Mouse (Mus musculus) liver, adult (tissue): ENCODE measurements around the gene Dpm1.

Source experiments
- GATA4 ChIP-seq: IDR thresholded peaks from 2 replicates; pipeline ENCODE4 v1.6.1; 2014; ENCODE audit warnings: mild to moderate bottlenecking, low read length; ENCODE audit not compliant: insufficient replicate concordance

Gene Dpm1

DNA sequence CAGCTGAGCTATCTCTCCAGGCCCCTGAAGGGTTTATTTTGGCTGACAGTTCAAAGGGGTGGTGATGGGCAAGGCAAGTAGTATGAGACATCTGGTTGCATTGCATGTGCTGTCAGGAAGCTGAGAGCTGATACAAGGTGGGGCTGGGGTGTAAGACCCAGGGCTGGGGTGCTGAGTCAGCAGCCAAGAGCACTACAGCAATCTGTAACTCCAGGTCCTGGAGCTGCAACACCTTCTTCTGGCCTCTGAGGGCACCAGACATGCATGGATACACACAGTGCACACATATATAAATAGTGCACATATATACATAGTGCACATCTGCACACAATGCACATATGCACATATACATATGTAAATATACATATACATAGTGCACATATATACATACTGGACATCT, 12.4 kb upstream of the Dpm1 start:
- no peak for TF ChIP-seq GATA4

DNA sequence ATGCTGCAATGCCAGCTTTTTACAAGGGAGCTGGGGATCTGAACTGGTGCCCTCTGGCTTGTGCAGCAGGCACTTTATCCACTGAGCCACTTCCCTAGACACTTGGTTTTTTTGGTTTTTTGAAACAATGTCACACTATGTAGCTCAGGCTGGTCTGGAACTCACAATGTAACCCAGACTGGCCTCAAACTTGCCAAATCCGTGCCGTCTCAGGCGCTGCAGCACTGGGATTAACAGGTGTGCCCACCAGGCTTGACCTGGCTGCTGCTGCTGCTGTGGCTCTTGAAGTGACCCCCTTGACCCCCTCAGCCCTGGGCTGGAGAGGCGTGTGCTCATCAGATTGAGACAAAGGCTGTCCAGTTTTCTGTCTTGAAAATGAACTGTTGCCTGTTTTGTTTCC, 7.9 kb upstream of the Dpm1 start:
- TF ChIP-seq GATA4: no peak

DNA sequence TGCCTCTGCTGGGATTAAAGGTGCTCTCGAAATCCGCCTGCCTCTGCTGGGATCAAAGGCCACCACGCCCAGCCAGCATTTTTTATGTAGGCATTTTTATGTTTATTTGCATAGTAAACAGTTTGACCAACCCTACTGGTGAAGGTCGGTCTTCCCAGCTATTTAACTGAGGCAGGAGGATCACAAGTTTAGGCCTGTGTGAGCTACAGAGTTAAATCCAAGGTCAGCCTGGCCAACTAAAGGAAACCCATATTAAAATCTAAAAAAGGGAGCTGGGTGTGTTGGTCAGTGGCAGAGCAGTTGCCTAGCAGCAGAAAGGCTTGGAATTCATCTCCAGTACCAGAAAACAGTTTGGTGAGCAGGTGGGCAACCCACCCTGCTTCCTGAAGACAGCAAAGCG, 2.9 kb upstream of the Dpm1 start:
- no peak for TF ChIP-seq GATA4

DNA sequence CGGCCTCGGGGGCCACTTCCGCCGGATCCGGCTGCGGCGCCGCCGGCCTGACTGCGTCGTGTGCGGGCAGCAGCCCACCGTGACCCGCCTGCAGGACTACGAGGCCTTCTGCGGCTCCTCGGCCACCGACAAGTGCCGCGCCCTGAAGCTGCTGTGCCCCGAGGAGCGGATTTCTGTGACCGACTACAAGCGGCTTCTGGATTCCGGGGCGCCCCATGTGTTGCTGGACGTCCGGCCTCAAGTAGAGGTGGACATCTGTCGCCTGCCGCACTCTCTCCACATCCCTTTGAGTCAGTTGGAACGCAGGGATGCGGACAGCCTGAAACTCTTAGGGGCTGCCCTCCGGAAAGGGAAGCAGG, 1.1 kb upstream of the Dpm1 start:
- no peak for TF ChIP-seq GATA4

DNA sequence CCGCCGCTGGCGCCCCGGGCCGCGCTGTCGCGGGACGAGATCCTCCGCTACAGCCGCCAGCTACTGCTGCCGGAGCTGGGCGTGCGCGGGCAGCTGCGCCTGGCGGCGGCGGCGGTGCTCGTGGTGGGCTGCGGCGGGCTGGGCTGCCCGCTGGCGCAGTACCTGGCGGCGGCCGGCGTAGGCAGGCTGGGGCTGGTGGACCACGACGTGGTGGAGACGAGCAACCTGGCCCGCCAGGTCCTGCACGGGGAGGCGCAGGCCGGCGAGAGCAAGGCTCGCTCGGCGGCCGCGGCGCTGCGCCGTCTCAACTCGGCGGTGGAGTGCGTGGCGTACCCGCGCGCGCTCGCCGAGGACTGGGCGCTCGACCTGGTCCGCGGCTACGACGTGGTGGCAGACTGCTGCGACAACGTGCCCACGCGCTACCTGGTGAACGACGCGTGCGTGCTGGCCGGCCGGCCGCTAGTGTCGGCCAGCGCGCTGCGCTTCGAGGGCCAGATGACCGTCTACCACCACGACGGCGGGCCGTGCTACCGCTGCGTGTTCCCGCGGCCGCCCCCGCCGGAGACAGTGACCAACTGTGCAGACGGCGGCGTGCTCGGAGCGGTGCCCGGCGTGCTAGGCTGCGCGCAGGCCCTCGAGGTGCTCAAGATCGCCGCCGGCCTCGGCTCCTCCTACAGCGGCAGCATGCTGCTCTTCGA, 531 bp upstream of the Dpm1 start:
- TF ChIP-seq GATA4: no peak

DNA sequence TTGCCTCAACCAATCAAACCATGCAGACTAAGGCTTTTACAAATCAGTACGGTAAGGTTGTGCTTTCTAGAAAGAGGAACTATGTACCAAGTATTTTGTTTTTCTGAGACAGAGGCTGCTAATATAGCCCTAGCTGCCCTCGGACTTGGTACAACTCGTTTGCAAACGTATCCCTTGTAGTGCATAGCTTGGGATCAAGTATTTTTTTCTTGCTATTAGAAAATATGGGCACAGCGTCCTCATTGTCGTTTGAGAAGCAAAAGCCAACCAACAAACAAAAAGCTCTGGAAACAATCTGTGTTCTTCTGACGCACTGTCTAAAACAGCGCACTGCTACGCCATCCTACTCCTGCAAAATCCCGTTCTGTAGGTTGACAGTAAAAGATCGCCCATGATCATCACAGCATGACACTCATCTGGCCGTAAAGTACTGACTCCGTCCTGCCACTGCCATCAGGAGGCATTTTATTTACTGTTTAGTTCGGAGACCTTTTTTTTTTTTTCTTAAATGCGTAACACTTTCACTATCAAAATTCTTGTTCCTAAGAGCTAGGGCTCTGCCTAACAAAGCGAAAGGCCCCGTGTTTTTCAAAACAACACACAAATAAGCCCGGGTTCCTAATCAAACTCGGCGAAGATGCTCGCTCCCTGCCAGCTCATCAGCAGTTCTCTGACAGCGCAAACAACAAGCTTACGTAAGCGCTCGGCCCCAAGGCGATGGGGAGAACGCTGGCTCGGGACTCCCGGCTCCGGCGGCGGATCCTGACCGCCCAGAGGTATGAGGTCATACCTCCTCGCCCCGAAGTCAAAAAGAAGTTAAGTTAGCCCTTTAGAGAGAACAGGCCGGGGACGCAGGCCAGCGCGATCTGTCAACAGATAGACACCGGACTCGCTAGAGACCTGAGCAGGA, 1.0 kb downstream of the Dpm1 start:
- no peak for TF ChIP-seq GATA4

DNA sequence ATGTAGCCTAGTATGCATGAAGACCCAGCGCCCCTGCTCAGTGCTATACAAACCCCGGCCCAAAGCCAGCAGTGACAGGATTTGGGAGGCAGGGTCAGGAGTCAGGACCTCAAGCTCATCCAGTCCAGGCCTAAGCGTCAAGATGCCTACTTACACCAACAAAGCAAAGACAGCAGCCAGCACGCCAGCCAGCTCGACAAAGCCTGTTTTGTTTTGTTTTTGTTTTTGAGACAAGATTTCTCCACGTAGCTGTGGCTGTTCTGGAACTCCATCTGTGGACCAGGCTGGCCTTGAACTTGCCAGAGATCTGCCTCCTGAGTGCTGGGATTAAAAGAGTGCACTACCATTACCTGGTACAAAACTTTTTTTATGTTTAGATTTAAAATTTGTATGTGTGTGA, 7.1 kb downstream of the Dpm1 start:
- no peak for TF ChIP-seq GATA4

DNA sequence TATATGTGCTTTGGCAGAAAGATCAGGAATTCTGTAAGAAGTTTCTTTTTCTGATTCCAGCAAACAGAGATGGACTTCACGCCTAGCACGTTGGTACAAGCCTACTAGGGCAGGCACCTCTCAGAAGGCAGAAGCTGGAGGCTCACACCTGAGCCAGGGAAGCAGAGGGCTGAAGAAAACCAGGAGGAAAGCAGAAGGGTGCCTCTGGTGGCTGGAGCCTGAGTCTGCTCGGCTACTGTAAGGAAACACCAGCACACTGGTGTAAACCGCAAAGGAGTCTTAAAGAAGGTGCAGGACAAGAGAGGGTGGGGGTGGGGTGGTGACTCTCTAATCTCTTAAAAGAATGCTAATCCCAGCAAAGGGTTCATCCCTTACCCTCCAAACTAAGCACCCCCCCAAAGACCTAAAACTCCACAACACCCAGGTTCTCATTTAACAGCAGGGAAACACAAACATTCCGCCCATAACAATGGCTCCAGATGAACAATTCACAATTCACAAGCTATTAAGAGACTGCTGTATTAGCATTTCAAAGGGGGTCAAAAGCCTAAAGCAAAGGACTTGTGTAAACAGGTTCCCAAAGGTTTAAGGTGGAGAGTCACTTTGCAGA, 16.5 kb downstream of the Dpm1 start:
- TF ChIP-seq GATA4: no peak

DNA sequence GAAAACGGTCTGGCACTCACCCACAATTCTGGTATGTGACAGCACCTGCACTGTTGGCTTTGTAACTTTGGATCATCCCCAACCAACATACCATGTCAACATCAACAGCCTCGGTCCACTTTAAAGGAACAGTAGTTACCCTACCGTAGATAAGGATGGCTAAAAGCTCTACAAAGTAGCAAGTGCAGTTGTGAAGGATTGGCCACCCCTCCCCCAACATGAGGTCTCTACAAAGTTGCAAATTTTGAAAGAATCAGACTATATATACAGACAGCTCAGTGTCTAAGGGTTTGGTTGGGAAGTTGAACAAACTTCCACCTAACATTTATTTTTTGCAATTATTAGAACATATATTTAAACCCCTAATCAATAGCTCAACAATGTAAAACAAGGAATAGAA, 22.5 kb downstream of the Dpm1 start:
- no peak for TF ChIP-seq GATA4

DNA sequence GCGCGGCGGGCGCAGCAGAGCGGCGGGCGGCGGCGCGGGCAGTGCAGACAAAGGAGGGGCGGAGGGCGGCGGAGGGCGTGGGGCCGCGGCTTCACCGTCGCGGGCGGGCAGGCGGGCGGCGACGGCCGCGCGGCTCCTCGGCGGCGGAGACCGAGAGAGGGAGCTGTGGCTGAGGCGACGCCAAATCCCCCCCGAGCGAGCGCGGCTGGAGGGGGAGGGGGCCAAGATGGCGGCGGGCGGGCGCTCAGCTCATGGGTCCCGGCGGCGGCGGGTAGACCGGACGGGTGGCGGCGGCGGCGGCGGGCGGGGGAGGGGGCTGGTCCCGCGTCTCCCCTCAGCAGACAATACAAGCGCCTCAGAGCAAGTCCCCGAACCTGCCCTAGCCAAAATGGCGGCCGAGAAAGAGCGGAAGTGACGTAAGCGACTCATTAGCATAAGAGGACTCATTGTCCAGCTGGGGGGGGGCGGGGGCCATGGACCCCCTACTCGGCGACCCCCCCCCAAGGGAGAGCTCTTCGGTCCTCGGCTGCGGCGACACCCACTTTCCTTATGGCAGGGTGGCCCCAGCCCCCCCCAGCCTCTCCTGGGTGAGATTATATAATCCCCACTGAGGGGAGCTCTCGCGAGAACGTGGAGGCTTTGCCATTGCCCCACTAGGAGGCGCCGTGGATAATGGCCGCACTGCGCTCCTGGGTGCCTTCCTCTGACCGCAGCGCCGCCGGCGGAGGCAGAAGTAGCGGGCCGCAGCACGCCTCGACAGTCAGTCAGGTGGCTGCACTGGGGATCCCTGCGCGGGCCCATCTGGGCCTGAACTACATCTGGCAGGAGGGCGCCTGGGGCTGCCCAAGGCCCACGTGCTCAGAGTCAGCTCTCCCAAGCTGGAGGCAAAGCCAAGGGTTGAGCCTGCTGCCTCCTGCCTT, 23.4 kb downstream of the Dpm1 start, which contains the start of gene Adnp:
Adnp (minus strand) TSS at position 388 of the 920 bp plus-strand sequence.
- peak; percentile 57; the same call in 1 of the 2 replicates for TF ChIP-seq GATA4

DNA sequence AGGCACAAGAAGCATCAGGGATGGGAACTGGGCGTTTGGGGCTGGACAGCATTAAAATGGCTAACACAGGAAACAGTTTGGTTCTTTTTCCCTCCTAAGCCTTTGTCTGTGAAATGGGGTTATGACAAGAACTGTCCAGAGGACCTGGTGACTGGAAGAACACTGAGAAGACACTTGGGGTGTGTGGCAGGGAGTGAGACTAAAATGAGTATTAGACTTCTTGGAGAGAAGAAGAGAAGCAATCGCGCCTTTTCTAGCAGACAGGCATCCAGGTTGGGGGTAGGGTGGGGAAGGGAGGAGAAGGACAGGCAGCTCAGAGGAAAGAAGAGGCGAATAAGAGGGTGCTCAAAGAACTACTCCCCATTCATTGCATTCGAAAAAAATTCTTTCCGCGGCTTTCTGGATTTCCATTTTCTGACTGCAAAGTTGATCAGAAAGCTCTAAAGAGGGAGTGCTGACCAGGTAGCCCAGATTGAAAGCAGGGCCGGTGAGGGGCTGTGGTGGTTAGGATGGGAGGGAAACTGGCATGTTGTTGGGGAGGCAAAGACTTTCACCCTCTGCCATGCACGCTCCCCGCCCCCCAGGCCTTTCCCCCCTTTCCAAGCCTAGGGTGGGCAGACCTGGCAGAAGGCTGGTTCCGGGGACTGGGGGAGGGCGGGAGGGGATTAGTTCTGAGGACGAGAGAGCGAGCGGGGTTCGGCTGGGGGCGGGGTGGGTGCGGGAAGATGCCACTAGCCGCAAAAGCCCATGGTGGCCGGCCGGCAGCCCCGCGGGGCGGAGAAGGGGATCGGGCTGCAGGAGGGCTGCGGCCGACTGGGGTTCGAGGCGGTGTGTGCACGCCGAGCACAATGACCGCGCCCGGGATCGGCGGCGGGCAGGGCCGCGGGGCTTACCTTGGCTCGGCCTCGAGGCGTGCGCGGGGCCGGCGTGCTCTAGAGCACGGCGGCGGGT, 24.4 kb downstream of the Dpm1 start:
- TF ChIP-seq GATA4: no peak

DNA sequence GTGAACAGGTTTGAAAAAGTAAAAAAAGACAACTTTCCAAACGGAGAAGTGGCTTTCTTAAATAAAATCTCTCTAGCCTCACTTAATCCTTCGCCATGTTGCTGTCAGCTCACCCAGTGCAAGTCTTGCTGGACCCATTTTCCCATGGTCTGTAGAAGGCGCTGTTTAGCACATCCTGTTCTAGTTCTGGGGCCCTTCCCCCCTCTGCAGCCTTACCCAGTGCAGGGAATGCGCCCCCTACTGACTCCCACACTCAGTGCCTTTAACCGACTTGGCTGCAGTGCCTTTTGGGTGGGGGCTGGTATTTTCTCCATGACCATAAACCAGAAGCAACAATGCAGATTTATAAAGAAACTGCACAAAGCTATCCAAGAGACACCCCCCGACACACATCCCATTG, 25.1 kb downstream of the Dpm1 start:
- TF ChIP-seq GATA4: no peak; the same call in 1 of the 2 replicates

DNA sequence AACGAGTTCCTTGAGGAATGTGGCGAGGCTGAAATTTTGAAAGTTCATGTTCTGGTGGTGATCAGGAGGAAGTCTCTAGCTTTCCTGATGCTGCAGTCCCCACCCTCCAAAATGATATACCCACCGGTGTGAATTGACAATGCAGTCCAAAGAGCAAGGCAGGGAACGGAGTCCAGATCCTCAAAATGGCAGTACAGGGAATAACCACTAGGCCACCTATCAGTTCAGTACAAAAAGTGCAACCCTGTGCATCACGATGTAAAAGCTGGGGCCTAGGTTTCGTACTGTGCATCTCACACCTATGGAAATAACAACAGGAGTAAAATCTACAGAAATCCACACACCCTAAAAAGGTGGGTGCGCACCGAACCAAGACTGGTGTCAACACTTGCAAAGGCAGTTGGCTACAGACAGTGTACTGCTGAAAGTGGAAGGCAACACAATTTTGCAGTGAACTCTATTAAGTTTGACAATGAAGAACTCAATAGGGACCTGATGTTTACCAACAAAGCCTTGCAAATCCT, 25.9 kb downstream of the Dpm1 start:
- TF ChIP-seq GATA4: no peak
